Mouse (Mus musculus): Measurements from ENCODE around the gene Cd40. TPM values are rescaled to one million over a fixed set of nuclear protein-coding genes. Genes with fewer than 3 reads are reported as not detected.

The Cd40 gene
- total RNA-seq, 2 experiments from 2014 or later = not detected

DNA sequence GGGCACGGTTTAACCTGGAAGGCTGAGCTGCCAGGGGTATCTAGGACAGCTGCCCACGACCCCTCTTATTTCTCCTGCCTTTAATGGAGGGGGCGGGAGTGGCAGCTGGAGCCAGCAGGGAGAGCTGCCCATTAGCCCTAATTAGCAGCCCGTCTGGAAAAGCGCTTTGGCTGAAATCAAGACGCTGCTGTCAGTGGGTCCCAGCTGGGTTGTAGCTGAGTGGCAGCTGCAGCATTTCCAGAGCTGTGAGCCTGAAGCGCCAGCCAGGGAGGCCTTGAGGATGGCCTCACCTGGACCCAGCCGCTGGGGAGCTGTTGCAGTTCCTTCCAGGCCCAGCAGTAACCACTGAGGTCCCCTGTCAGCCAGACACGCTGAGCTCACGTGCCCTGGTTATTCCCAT, 40.9 kb downstream of the Cd40 start:
- no peak for ATAC-seq (replicated peaks; ENCODE audit: poor library complexity, severe bottlenecking)

DNA sequence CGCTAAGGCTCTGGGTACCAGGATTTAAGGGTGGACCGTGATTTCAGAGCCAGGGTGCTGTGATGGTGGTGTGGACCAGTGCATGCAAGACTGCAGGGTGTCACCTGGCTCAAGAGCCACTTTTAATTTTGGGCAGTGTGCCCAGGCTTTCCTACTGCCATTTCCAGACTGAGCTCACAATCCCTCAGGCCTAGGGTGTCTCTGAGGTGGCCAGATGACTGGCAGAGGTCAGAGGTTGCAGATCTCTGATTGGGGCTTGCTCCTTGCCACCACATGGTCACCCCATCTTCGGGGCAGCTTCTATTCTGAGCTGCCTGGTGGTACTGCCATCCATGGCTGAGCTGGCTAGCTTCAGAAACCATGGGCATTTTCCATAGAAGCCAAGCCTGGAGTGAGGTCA, 43.4 kb downstream of the Cd40 start:
- no peak for ATAC-seq (replicated peaks; ENCODE audit: poor library complexity, severe bottlenecking)

DNA sequence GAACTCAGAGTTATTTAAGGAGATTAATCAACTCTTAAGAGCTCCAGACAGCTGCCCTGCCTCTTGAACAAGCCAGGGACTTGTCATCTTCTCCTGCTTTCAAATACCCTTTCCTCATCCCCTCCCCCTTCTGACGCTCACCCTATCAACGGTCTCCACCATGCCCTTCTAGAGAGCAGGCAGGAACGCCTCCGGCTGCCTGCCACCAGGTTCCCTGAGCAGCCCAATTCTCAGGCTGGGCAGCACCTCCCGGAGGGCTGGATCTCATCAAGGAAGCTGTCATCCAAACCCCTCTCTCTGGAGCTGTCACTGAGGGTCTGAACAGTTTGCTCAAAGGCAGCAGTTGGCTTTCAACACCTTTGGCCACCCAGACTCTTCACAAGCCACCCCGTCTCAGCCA, 45.3 kb downstream of the Cd40 start:
- ATAC-seq (replicated peaks; ENCODE audit: poor library complexity, severe bottlenecking) = no peak

DNA sequence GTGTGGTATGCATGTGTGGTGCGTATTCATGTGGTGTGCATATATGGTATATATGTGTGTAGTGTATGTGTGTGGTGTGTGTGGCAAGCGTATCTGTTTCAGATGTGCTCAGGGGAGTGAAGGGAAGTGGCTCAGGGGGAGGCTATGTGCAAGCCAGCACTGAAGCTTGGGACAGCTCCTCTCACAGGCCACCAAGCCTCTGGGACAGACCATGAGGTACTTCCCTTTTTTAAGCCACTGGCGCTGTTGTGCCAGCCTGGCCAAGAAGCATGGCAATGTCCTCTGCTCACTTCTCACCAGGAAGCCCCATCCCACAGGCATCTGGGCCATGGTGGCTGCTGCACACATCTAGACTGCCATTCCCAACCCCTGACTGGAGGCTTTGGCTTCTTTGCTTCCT, 47.5 kb downstream of the Cd40 start:
- peak; percentile 88 for ATAC-seq (replicated peaks; ENCODE audit: poor library complexity, severe bottlenecking)

DNA sequence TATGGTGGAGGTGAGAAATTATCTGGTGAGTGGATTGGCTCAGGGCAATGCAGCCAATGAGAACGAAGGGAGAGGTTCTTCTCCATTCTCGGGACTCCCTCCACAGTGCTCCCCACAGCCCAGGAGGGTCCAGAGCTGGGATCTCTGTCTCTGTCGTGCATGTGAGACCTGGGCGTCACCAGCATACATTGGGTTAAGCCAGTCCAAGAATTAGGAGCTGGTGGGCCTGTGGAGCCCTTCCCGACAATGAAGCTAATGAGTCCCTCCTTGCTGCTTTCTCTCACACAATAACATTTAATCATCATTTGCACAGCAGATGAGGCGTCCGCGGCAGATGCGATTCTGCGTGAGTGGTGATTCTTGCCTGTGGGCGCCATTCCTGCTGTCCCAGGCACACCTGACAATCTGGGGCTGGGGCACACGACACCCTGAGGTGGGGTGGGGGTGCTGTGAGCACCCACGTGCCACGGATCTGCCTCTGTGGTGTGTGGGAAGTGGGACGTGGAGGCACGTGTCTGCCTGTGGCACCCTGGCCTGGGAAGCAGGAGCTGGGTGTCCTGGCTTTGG, 50.2 kb downstream of the Cd40 start:
- no peak for ATAC-seq (replicated peaks; ENCODE audit: poor library complexity, severe bottlenecking)

DNA sequence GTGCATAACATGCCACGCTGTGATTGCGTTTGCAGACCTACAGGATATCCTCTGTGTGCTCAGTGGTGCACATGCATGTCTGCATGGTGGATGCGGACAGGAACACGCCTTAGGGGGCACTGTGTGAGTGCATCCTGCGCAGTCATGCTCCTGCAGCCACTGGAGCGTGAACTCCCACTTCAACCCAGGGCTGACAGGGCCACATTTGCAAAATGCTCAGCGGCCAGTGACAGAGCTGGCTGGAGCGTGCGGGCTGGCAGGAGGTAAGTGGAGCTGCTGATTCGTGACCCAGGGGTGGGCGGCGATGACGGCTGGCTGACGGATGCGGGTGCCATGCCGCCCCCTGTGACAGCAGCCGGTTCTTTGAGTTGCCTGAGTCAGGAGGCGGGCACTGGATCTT, 51.2 kb downstream of the Cd40 start:
- ATAC-seq (replicated peaks; ENCODE audit: poor library complexity, severe bottlenecking) = no peak

DNA sequence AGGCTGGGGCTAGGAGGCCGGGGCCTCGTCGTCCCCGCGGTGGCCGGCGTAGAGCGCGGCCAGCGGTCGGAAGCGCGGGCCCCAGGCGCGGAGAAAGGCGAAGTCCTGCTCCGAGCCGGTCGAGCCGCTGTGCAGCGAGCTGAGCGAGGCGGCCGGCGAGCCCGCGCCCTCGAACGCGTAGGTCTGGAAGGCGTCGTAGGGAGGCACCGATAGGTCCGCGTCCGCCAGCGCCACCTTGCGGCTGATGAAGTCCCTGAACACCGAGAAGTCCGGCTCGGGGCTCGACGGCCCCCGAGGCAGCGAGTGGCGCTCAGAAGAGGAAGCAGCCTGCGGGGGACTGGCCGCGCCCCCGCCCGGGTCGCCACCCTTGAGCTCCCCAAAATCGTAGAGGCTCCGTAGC, 56.7 kb downstream of the Cd40 start:
- ATAC-seq (replicated peaks; ENCODE audit: poor library complexity, severe bottlenecking) = peak; percentile 90

DNA sequence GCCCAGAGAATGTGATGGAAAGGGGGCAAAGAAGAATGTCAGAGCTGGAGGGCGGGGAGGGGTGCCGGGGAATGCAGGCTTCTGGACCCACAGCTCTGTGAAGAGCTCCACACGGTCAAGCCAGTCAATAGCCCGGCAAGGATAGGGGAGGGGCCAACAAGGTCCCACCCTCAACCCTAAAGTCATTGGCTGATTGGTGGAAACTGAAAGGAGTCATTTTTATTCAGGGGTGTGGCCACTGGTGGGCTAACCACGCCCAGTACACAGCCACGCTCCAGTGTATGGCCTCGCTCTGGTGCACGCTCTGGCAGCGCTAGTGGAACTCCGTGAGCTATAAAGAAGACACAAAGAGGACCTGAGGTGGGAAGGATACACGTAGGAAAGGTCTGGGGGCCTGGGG, 58.3 kb downstream of the Cd40 start:
- peak; percentile 41 for ATAC-seq (replicated peaks; ENCODE audit: poor library complexity, severe bottlenecking)

DNA sequence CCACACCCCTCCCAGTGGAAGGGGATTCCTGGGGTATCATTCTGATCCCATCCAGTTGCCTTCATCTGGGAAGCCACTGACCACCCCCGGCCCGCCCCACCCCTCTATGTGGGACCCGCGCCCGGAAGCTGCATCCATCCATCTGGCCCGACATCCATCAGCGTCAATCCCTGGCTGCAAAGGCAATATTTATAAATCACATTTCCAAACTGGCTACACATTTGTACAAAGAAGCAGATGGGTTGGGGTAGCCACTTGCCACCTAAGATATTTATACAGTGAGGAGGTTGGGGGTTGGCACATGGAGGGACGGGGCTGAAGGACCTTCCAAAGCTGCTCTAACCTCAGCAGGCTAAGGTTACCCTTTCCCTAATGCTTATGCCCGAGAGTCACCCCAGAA, 65.3 kb downstream of the Cd40 start:
- no peak for ATAC-seq (replicated peaks; ENCODE audit: poor library complexity, severe bottlenecking)

DNA sequence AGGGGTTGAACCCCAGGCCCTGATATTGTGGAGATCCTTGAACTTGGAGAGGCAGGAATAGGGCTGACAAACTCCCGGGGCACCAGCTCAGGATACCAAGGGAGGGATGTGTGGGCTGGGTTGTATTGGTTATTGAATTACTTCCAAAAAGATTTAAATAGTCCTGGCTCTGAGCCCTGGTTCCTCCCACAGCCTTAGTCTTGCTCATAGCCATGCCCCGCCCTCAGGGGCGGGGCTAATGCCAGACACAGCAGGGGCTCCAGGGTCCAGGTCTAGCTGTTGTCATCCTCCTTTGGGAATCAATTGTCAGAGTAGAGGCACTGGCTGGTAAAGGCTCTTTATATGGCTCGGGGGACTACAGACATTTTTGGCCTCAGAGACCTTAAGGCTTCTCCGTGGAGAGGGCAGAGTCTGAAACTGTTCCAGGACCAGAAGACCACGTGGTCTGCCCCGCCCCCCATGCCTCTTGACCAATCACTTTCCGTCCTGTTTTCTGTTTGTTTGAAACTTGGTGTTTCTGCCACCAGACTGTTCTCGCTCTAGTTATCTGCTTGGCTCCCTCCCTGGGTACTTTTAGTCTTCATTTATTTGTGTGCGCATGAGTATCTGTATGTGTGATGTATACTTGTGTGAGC, 65.9 kb downstream of the Cd40 start:
- no peak for ATAC-seq (replicated peaks; ENCODE audit: poor library complexity, severe bottlenecking)

Other genes with a start within 250 kb of the Cd40 start
- gene Zswim1, start 232.9 kb upstream of the Cd40 start, total RNA-seq (2014; fragmentation: Nextera tagmentation) = 5.8 and 7.0 TPM in 2 replicates
- 2.8 and 3.5 TPM in 2 replicates for gene Zswim1, start 232.9 kb upstream of the Cd40 start, total RNA-seq (2017)
- gene Spata25, start 227.1 kb upstream of the Cd40 start, total RNA-seq (2014; fragmentation: Nextera tagmentation) = not detected in 2 replicates
- gene Spata25, start 227.1 kb upstream of the Cd40 start, total RNA-seq (2017) = not detected in 2 replicates
- 89.0 and 135 TPM in 2 replicates for gene Ctsa, start 222.8 kb upstream of the Cd40 start, total RNA-seq (2014; fragmentation: Nextera tagmentation)
- 79.5 and 109 TPM in 2 replicates for gene Ctsa, start 222.8 kb upstream of the Cd40 start, total RNA-seq (2017)
- 6.1 and 8.7 TPM in 2 replicates for gene Neurl2, start 222.2 kb upstream of the Cd40 start, total RNA-seq (2014; fragmentation: Nextera tagmentation)
- gene Neurl2, start 222.2 kb upstream of the Cd40 start, total RNA-seq (2017) = 3.4 and 4.0 TPM in 2 replicates
- gene Pltp, start 197.9 kb upstream of the Cd40 start, total RNA-seq (2014; fragmentation: Nextera tagmentation) = not detected in 2 replicates
- not detected in 2 replicates for gene Pltp, start 197.9 kb upstream of the Cd40 start, total RNA-seq (2017)
- gene Pcif1, start 176.3 kb upstream of the Cd40 start, total RNA-seq (2014; fragmentation: Nextera tagmentation) = 36.7 and 50.8 TPM in 2 replicates
- 21.3 and 27.4 TPM in 2 replicates for gene Pcif1, start 176.3 kb upstream of the Cd40 start, total RNA-seq (2017)
- 11.5 and 16.3 TPM in 2 replicates for gene Zfp335, start 143.9 kb upstream of the Cd40 start, total RNA-seq (2014; fragmentation: Nextera tagmentation)
- gene Zfp335, start 143.9 kb upstream of the Cd40 start, total RNA-seq (2017) = 5.6 and 7.5 TPM in 2 replicates
- gene Mmp9, start 114.8 kb upstream of the Cd40 start, total RNA-seq (2014; fragmentation: Nextera tagmentation) = 0.95 TPM in 1 of 2 replicates, not detected in the other
- 10.0 and 10.7 TPM in 2 replicates for gene Mmp9, start 114.8 kb upstream of the Cd40 start, total RNA-seq (2017)
- gene Slc12a5, start 94.8 kb upstream of the Cd40 start, total RNA-seq (2014; fragmentation: Nextera tagmentation) = 0.21 TPM in 1 of 2 replicates, not detected in the other
- 0.43 TPM in 1 of 2 replicates, not detected in the other for gene Slc12a5, start 94.8 kb upstream of the Cd40 start, total RNA-seq (2017)
- gene Ncoa5, start 20.8 kb upstream of the Cd40 start, total RNA-seq (2014; fragmentation: Nextera tagmentation) = 31.9 and 38.5 TPM in 2 replicates
- 35.0 and 38.3 TPM in 2 replicates for gene Ncoa5, start 20.8 kb upstream of the Cd40 start, total RNA-seq (2017)
- not detected in 2 replicates for gene 1700025C18Rik, start 35.1 kb downstream of the Cd40 start, total RNA-seq (2014; fragmentation: Nextera tagmentation)
- not detected in 2 replicates for gene 1700025C18Rik, start 35.1 kb downstream of the Cd40 start, total RNA-seq (2017)
- not detected in 2 replicates for gene Cdh22, start 179.2 kb downstream of the Cd40 start, total RNA-seq (2014; fragmentation: Nextera tagmentation)
- gene Cdh22, start 179.2 kb downstream of the Cd40 start, total RNA-seq (2017) = not detected in 2 replicates
- 90.6 and 93.9 TPM in 2 replicates for gene Slc35c2, start 232.2 kb downstream of the Cd40 start, total RNA-seq (2014; fragmentation: Nextera tagmentation)
- 79.6 and 89.9 TPM in 2 replicates for gene Slc35c2, start 232.2 kb downstream of the Cd40 start, total RNA-seq (2017)